Mouse (Mus musculus): Measurements from ENCODE around the gene Cfap57. TPM values are rescaled to one million over a fixed set of nuclear protein-coding genes. Genes with fewer than 3 reads are reported as not detected.

Gene Cfap57
- polyA plus RNA-seq, 1 experiment from 2014 or later: 0.97 TPM

- no peak overlapping the region for H3K4me3 ChIP-seq (ENCODE audit: low read length)
- no peak overlapping the region for H3K27ac ChIP-seq (ENCODE audit: low read length)
- H3K27me3 ChIP-seq (replicated peaks; ENCODE audit: control insufficient read depth, insufficient read depth, low read length): no peaks in the 10 kb centered on the region
- no peak for ATAC-seq
- no peaks in the 10 kb centered on the region for H3K4me1 ChIP-seq (ENCODE audit: control insufficient read depth, insufficient read depth, low read length)
- H3K9me3 ChIP-seq (ENCODE audit: control insufficient read depth, low read length): no peaks in the 10 kb centered on the region
- WGBS: 73% methylated on average over 3 of the region's 3 CpGs
- H3K36me3 ChIP-seq (ENCODE audit: control insufficient read depth, insufficient read depth, low read length): no peaks in the 10 kb centered on the region
- H3K4me2 ChIP-seq (ENCODE audit: low read depth, low read length): no peak overlapping the region
- no peak overlapping the region for H3K9ac ChIP-seq (ENCODE audit: low read depth, low read length)
These were observed 10.7 kb downstream of the Cfap57 start for GRCm38 (mm10) chr4:118609836-118610235.

GRCm38 (mm10) chr4:118604065-118604464 is 16.5 kb downstream of the Cfap57 start:
- Histone ChIP-seq H3K9ac (ENCODE audit: low read depth, low read length) (no peak overlapping the region), H3K27me3 (replicated peaks; ENCODE audit: control insufficient read depth, insufficient read depth, low read length) (no peaks in the 10 kb centered on the region), H3K9me3 (ENCODE audit: control insufficient read depth, low read length) (no peaks in the 10 kb centered on the region), H3K4me3 (ENCODE audit: low read length) (no peak overlapping the region), H3K4me1 (ENCODE audit: control insufficient read depth, insufficient read depth, low read length) (no peaks in the 10 kb centered on the region), H3K4me2 (ENCODE audit: low read depth, low read length) (no peak overlapping the region), H3K27ac (ENCODE audit: low read length) (no peak overlapping the region), H3K36me3 (ENCODE audit: control insufficient read depth, insufficient read depth, low read length) (no peaks in the 10 kb centered on the region)
- WGBS: 40% methylated on average over 4 of the region's 4 CpGs
- no peak for ATAC-seq

GRCm38 (mm10) chr4:118589733-118590130 is 30.8 kb downstream of the Cfap57 start:
- H3K9ac ChIP-seq (ENCODE audit: low read depth, low read length): no peak overlapping the region
- 13% methylated on average over 7 of the region's 7 CpGs for WGBS
- no peak overlapping the region for H3K27ac ChIP-seq (ENCODE audit: low read length)
- ATAC-seq: no peak
- H3K4me2 ChIP-seq (ENCODE audit: low read depth, low read length): no peak overlapping the region
- H3K4me1 ChIP-seq (ENCODE audit: control insufficient read depth, insufficient read depth, low read length): no peaks in the 10 kb centered on the region
- no peaks in the 10 kb centered on the region for H3K9me3 ChIP-seq (ENCODE audit: control insufficient read depth, low read length)
- no peaks in the 10 kb centered on the region for H3K27me3 ChIP-seq (replicated peaks; ENCODE audit: control insufficient read depth, insufficient read depth, low read length)
- no peak overlapping the region for H3K4me3 ChIP-seq (ENCODE audit: low read length)
- H3K36me3 ChIP-seq (ENCODE audit: control insufficient read depth, insufficient read depth, low read length): no peaks in the 10 kb centered on the region

GRCm38 (mm10) chr4:118589053-118589732 is 31.4 kb downstream of the Cfap57 start:
- no peaks in the 10 kb centered on the region for H3K27me3 ChIP-seq (replicated peaks; ENCODE audit: control insufficient read depth, insufficient read depth, low read length)
- no peak overlapping the region for H3K4me2 ChIP-seq (ENCODE audit: low read depth, low read length)
- ATAC-seq: no peak
- H3K36me3 ChIP-seq (ENCODE audit: control insufficient read depth, insufficient read depth, low read length): no peaks in the 10 kb centered on the region
- 67% methylated on average over 12 of the region's 12 CpGs for WGBS
- no peaks in the 10 kb centered on the region for H3K4me1 ChIP-seq (ENCODE audit: control insufficient read depth, insufficient read depth, low read length)
- no peak overlapping the region for H3K4me3 ChIP-seq (ENCODE audit: low read length)
- no peak overlapping the region for H3K27ac ChIP-seq (ENCODE audit: low read length)
- no peak overlapping the region for H3K9ac ChIP-seq (ENCODE audit: low read depth, low read length)
- H3K9me3 ChIP-seq (ENCODE audit: control insufficient read depth, low read length): no peaks in the 10 kb centered on the region

- no peaks in the 10 kb centered on the region for H3K4me1 ChIP-seq (ENCODE audit: control insufficient read depth, insufficient read depth, low read length)
- H3K9ac ChIP-seq (ENCODE audit: low read depth, low read length): no peak overlapping the region
- H3K4me3 ChIP-seq (ENCODE audit: low read length): no peak overlapping the region
- no peaks in the 10 kb centered on the region for H3K27me3 ChIP-seq (replicated peaks; ENCODE audit: control insufficient read depth, insufficient read depth, low read length)
- ATAC-seq: no peak
- no peaks in the 10 kb centered on the region for H3K36me3 ChIP-seq (ENCODE audit: control insufficient read depth, insufficient read depth, low read length)
- no peak overlapping the region for H3K27ac ChIP-seq (ENCODE audit: low read length)
- WGBS: 90% methylated on average over 8 of the region's 8 CpGs
- no peaks in the 10 kb centered on the region for H3K9me3 ChIP-seq (ENCODE audit: control insufficient read depth, low read length)
- no peak overlapping the region for H3K4me2 ChIP-seq (ENCODE audit: low read depth, low read length)
These were observed 37.9 kb downstream of the Cfap57 start for GRCm38 (mm10) chr4:118582629-118583028.

- Histone ChIP-seq H3K27me3 (replicated peaks; ENCODE audit: control insufficient read depth, insufficient read depth, low read length) (no peaks in the 10 kb centered on the region), H3K4me1 (ENCODE audit: control insufficient read depth, insufficient read depth, low read length) (no peaks in the 10 kb centered on the region), H3K9me3 (ENCODE audit: control insufficient read depth, low read length) (no peaks in the 10 kb centered on the region), H3K9ac (ENCODE audit: low read depth, low read length) (no peak overlapping the region), H3K4me2 (ENCODE audit: low read depth, low read length) (no peak overlapping the region), H3K27ac (ENCODE audit: low read length) (no peak overlapping the region), H3K4me3 (ENCODE audit: low read length) (no peak overlapping the region), H3K36me3 (ENCODE audit: control insufficient read depth, insufficient read depth, low read length) (no peaks in the 10 kb centered on the region)
- 45% methylated on average over 11 of the region's 11 CpGs for WGBS
- no peak for ATAC-seq
These were observed 39.1 kb downstream of the Cfap57 start for GRCm38 (mm10) chr4:118581508-118581907.

- H3K27ac ChIP-seq (ENCODE audit: low read length): no peak overlapping the region
- no peaks in the 10 kb centered on the region for H3K27me3 ChIP-seq (replicated peaks; ENCODE audit: control insufficient read depth, insufficient read depth, low read length)
- H3K9ac ChIP-seq (ENCODE audit: low read depth, low read length): no peak overlapping the region
- no peaks in the 10 kb centered on the region for H3K4me1 ChIP-seq (ENCODE audit: control insufficient read depth, insufficient read depth, low read length)
- WGBS: 49% methylated on average over 13 of the region's 13 CpGs
- H3K4me2 ChIP-seq (ENCODE audit: low read depth, low read length): no peak overlapping the region
- ATAC-seq: no peak
- no peaks in the 10 kb centered on the region for H3K9me3 ChIP-seq (ENCODE audit: control insufficient read depth, low read length)
- H3K4me3 ChIP-seq (ENCODE audit: low read length): no peak overlapping the region
- H3K36me3 ChIP-seq (ENCODE audit: control insufficient read depth, insufficient read depth, low read length): no peaks in the 10 kb centered on the region
These were observed 41.3 kb downstream of the Cfap57 start for GRCm38 (mm10) chr4:118579313-118579712.

GRCm38 (mm10) chr4:118576097-118576496 is 44.5 kb downstream of the Cfap57 start:
- H3K9ac ChIP-seq (ENCODE audit: low read depth, low read length): no peak overlapping the region

GRCm38 (mm10) chr4:118571441-118571840 is 49.1 kb downstream of the Cfap57 start:
- no peak for ATAC-seq
- Histone ChIP-seq H3K27ac (ENCODE audit: low read length) (no peak overlapping the region), H3K27me3 (replicated peaks; ENCODE audit: control insufficient read depth, insufficient read depth, low read length) (no peaks in the 10 kb centered on the region), H3K4me3 (ENCODE audit: low read length) (no peak overlapping the region), H3K4me2 (ENCODE audit: low read depth, low read length) (no peak overlapping the region), H3K9me3 (ENCODE audit: control insufficient read depth, low read length) (no peaks in the 10 kb centered on the region), H3K36me3 (ENCODE audit: control insufficient read depth, insufficient read depth, low read length) (no peaks in the 10 kb centered on the region), H3K9ac (ENCODE audit: low read depth, low read length) (no peak overlapping the region), H3K4me1 (ENCODE audit: control insufficient read depth, insufficient read depth, low read length) (no peaks in the 10 kb centered on the region)
- 77% methylated on average over 15 of the region's 15 CpGs for WGBS

More at GRCm38 (mm10) chr4:118576097-118576496, 44.5 kb downstream of the Cfap57 start:
- Histone ChIP-seq H3K27ac (ENCODE audit: low read length) (no peak overlapping the region), H3K9me3 (ENCODE audit: control insufficient read depth, low read length) (no peaks in the 10 kb centered on the region), H3K4me2 (ENCODE audit: low read depth, low read length) (no peak overlapping the region), H3K27me3 (replicated peaks; ENCODE audit: control insufficient read depth, insufficient read depth, low read length) (no peaks in the 10 kb centered on the region), H3K4me1 (ENCODE audit: control insufficient read depth, insufficient read depth, low read length) (no peaks in the 10 kb centered on the region), H3K36me3 (ENCODE audit: control insufficient read depth, insufficient read depth, low read length) (no peaks in the 10 kb centered on the region), H3K4me3 (ENCODE audit: low read length) (no peak overlapping the region)
- no peak for ATAC-seq
- 5% methylated on average over 6 of the region's 6 CpGs for WGBS

GRCm38 (mm10) chr4:118569320-118569719 is 51.3 kb downstream of the Cfap57 start:
- no peak overlapping the region for H3K4me3 ChIP-seq (ENCODE audit: low read length)
- H3K9me3 ChIP-seq (ENCODE audit: control insufficient read depth, low read length): no peaks in the 10 kb centered on the region
- H3K36me3 ChIP-seq (ENCODE audit: control insufficient read depth, insufficient read depth, low read length): no peaks in the 10 kb centered on the region
- H3K4me2 ChIP-seq (ENCODE audit: low read depth, low read length): peak overlapping the region; percentile 16
- 69% methylated on average over 23 of the region's 23 CpGs for WGBS
- no peak overlapping the region for H3K9ac ChIP-seq (ENCODE audit: low read depth, low read length)
- no peaks in the 10 kb centered on the region for H3K4me1 ChIP-seq (ENCODE audit: control insufficient read depth, insufficient read depth, low read length)
- peak; percentile 81 for ATAC-seq
- no peaks in the 10 kb centered on the region for H3K27me3 ChIP-seq (replicated peaks; ENCODE audit: control insufficient read depth, insufficient read depth, low read length)
- H3K27ac ChIP-seq (ENCODE audit: low read length): no peak overlapping the region

All from intestine, embryonic 16.5 days (tissue).